Mouse (Mus musculus): Measurements from ENCODE around the gene Shtn1. TPM values are rescaled to one million over a fixed set of nuclear protein-coding genes. Genes with fewer than 3 reads are reported as not detected.

Shtn1 gene
- polyA plus RNA-seq (2016; fragmentation: Nextera tagmentation; extraction: Ambion mirVana), result 0.53 and 0.69 TPM in 2 replicates

- DNase-seq (ENCODE audit: low spot score), result no peak
- no peaks in the 10 kb centered on the region for H3K36me3 ChIP-seq
Measured at GRCm38 (mm10) chr19:59075472-59076101, at the start of gene Shtn1. Shtn1 (minus strand) TSS chr19:59076100.

GRCm38 (mm10) chr19:59114152-59114551 lies 38.3 kb upstream of the Shtn1 start:
- no peak for DNase-seq (ENCODE audit: low spot score)
- 67% methylated on average over 4 of the region's 4 CpGs for WGBS
- no peaks in the 10 kb centered on the region for H3K4me1 ChIP-seq
- no peak overlapping the region for H3K27ac ChIP-seq
- no peaks in the 10 kb centered on the region for H3K9me3 ChIP-seq
- H3K4me3 ChIP-seq, result no peak overlapping the region
- H3K36me3 ChIP-seq, result no peaks in the 10 kb centered on the region
- H3K27me3 ChIP-seq (ENCODE audit: insufficient read depth, poor library complexity, severe bottlenecking), result 0 out of 2 replicates have a peak, but pooled peaks cover 9% of the 10 kb centered on the region

More at GRCm38 (mm10) chr19:59075472-59076101, at the start of gene Shtn1:
- Histone ChIP-seq H3K27ac (peak within 1 kb of the TSS; percentile 33), H3K4me1 (peaks cover 15% of the 10 kb centered on the region), H3K4me3 (peak within 1 kb of the TSS; percentile 81), H3K9me3 (no peaks in the 10 kb centered on the region), H3K27me3 (ENCODE audit: insufficient read depth, poor library complexity, severe bottlenecking) (peaks cover 59% of the 10 kb centered on the region)
- WGBS, result under 1% methylated on average over 34 of the region's 46 CpGs

- Histone ChIP-seq H3K27me3 (ENCODE audit: insufficient read depth, poor library complexity, severe bottlenecking) (0 out of 2 replicates have a peak, but pooled peaks cover 3% of the 10 kb centered on the region), H3K4me3 (no peak overlapping the region), H3K27ac (no peak overlapping the region), H3K9me3 (no peaks in the 10 kb centered on the region), H3K4me1 (no peaks in the 10 kb centered on the region), H3K36me3 (no peaks in the 10 kb centered on the region)
- no peak for DNase-seq (ENCODE audit: low spot score)
- WGBS, result 53% methylated on average over 1 of the region's 1 CpGs
Measured at GRCm38 (mm10) chr19:59109937-59110336, 34.0 kb upstream of the Shtn1 start.

- Histone ChIP-seq H3K27me3 (ENCODE audit: insufficient read depth, poor library complexity, severe bottlenecking) (no peaks in the 10 kb centered on the region), H3K4me3 (no peak overlapping the region), H3K36me3 (no peaks in the 10 kb centered on the region), H3K4me1 (no peaks in the 10 kb centered on the region), H3K27ac (no peak overlapping the region), H3K9me3 (peaks cover under 1% of the 10 kb centered on the region; the same call in 1 of the 2 replicates)
- no peak for DNase-seq (ENCODE audit: low spot score)
- WGBS, result 73% methylated on average over 1 of the region's 1 CpGs
Measured at GRCm38 (mm10) chr19:59098315-59098714, 22.4 kb upstream of the Shtn1 start.

- H3K36me3 ChIP-seq, result no peaks in the 10 kb centered on the region
- WGBS, result 87% methylated on average over 7 of the region's 7 CpGs
- H3K4me1 ChIP-seq, result no peaks in the 10 kb centered on the region
- H3K27me3 ChIP-seq (ENCODE audit: insufficient read depth, poor library complexity, severe bottlenecking), result no peaks in the 10 kb centered on the region
- no peak overlapping the region for H3K4me3 ChIP-seq
- DNase-seq (ENCODE audit: low spot score), result no peak
- no peaks in the 10 kb centered on the region for H3K9me3 ChIP-seq
- H3K27ac ChIP-seq, result no peak overlapping the region
Measured at GRCm38 (mm10) chr19:59092295-59092694, 16.4 kb upstream of the Shtn1 start.

GRCm38 (mm10) chr19:59090337-59090736 lies 14.4 kb upstream of the Shtn1 start:
- no peak for DNase-seq (ENCODE audit: low spot score)
- H3K27me3 ChIP-seq (ENCODE audit: insufficient read depth, poor library complexity, severe bottlenecking), result no peaks in the 10 kb centered on the region
- no peaks in the 10 kb centered on the region for H3K9me3 ChIP-seq
- H3K4me3 ChIP-seq, result no peak overlapping the region
- no peaks in the 10 kb centered on the region for H3K4me1 ChIP-seq
- H3K36me3 ChIP-seq, result no peaks in the 10 kb centered on the region
- H3K27ac ChIP-seq, result no peak overlapping the region
- 52% methylated on average over 1 of the region's 1 CpGs for WGBS

GRCm38 (mm10) chr19:59084296-59084695 lies 8.4 kb upstream of the Shtn1 start:
- H3K4me1 ChIP-seq, result no peaks in the 10 kb centered on the region
- H3K4me3 ChIP-seq, result no peak overlapping the region
- H3K36me3 ChIP-seq, result no peaks in the 10 kb centered on the region
- H3K27ac ChIP-seq, result no peak overlapping the region
- H3K9me3 ChIP-seq, result no peaks in the 10 kb centered on the region
- 41% methylated on average over 4 of the region's 4 CpGs for WGBS
- H3K27me3 ChIP-seq (ENCODE audit: insufficient read depth, poor library complexity, severe bottlenecking), result no peaks in the 10 kb centered on the region
- DNase-seq (ENCODE audit: low spot score), result no peak

- Histone ChIP-seq H3K27me3 (ENCODE audit: insufficient read depth, poor library complexity, severe bottlenecking) (peaks cover 59% of the 10 kb centered on the region), H3K9me3 (no peaks in the 10 kb centered on the region), H3K4me1 (peaks cover 15% of the 10 kb centered on the region), H3K4me3 (peak overlapping the region; percentile 81), H3K27ac (no peak overlapping the region), H3K36me3 (no peaks in the 10 kb centered on the region)
- DNase-seq (ENCODE audit: low spot score), result no peak
- 6% methylated on average over 5 of the region's 5 CpGs for WGBS
Measured at GRCm38 (mm10) chr19:59076131-59076530, 231 bp upstream of the Shtn1 start.

GRCm38 (mm10) chr19:59074841-59075471 lies 944 bp downstream of the Shtn1 start:
- no peak for DNase-seq (ENCODE audit: low spot score)
- H3K4me1 ChIP-seq, result peaks cover 15% of the 10 kb centered on the region
- H3K27ac ChIP-seq, result peak overlapping the region; percentile 33
- no peaks in the 10 kb centered on the region for H3K9me3 ChIP-seq
- peak overlapping the region; percentile 81 for H3K4me3 ChIP-seq
- no peaks in the 10 kb centered on the region for H3K36me3 ChIP-seq
- peaks cover 59% of the 10 kb centered on the region for H3K27me3 ChIP-seq (ENCODE audit: insufficient read depth, poor library complexity, severe bottlenecking)
- WGBS, result 5% methylated on average over 46 of the region's 46 CpGs

- Histone ChIP-seq H3K36me3 (no peaks in the 10 kb centered on the region), H3K27me3 (ENCODE audit: insufficient read depth, poor library complexity, severe bottlenecking) (peaks cover 59% of the 10 kb centered on the region), H3K4me3 (no peak overlapping the region), H3K9me3 (no peaks in the 10 kb centered on the region), H3K27ac (no peak overlapping the region), H3K4me1 (peaks cover 15% of the 10 kb centered on the region)
- no peak for DNase-seq (ENCODE audit: low spot score)
- 56% methylated on average over 3 of the region's 3 CpGs for WGBS
Measured at GRCm38 (mm10) chr19:59074381-59074780, 1.5 kb downstream of the Shtn1 start.

GRCm38 (mm10) chr19:59073006-59073405 lies 2.9 kb downstream of the Shtn1 start:
- no peak for DNase-seq (ENCODE audit: low spot score)
- H3K9me3 ChIP-seq, result no peaks in the 10 kb centered on the region
- no peaks in the 10 kb centered on the region for H3K36me3 ChIP-seq
- WGBS, result 80% methylated on average over 6 of the region's 6 CpGs
- H3K4me1 ChIP-seq, result peaks cover 15% of the 10 kb centered on the region
- H3K27me3 ChIP-seq (ENCODE audit: insufficient read depth, poor library complexity, severe bottlenecking), result peaks cover 57% of the 10 kb centered on the region
- no peak overlapping the region for H3K4me3 ChIP-seq
- H3K27ac ChIP-seq, result no peak overlapping the region

- H3K36me3 ChIP-seq, result no peaks in the 10 kb centered on the region
- no peak for DNase-seq (ENCODE audit: low spot score)
- H3K9me3 ChIP-seq, result no peaks in the 10 kb centered on the region
- H3K27me3 ChIP-seq (ENCODE audit: insufficient read depth, poor library complexity, severe bottlenecking), result peaks cover 47% of the 10 kb centered on the region
- 75% methylated on average over 2 of the region's 2 CpGs for WGBS
- peaks cover 15% of the 10 kb centered on the region for H3K4me1 ChIP-seq
- no peak overlapping the region for H3K27ac ChIP-seq
- H3K4me3 ChIP-seq, result no peak overlapping the region
Measured at GRCm38 (mm10) chr19:59071979-59072378, 3.9 kb downstream of the Shtn1 start.

- no peak for DNase-seq (ENCODE audit: low spot score)
- Histone ChIP-seq H3K9me3 (no peaks in the 10 kb centered on the region), H3K4me1 (peaks cover 15% of the 10 kb centered on the region), H3K36me3 (no peaks in the 10 kb centered on the region), H3K27me3 (ENCODE audit: insufficient read depth, poor library complexity, severe bottlenecking) (peaks cover 41% of the 10 kb centered on the region), H3K27ac (no peak overlapping the region), H3K4me3 (no peak overlapping the region)
- 74% methylated on average over 4 of the region's 4 CpGs for WGBS
Measured at GRCm38 (mm10) chr19:59071396-59071795, 4.5 kb downstream of the Shtn1 start.
